Mouse (Mus musculus) lung, adult 18-20 months (tissue): ENCODE measurements around the gene Gm11213.
A peak's percentile ranks its signal among the peaks of the same experiment; 100 is the strongest.

Experiments used
- DNase-seq, 2 experiments: peaks; one replicate each; pipeline ENCODE4 v3.0.0; 2022; ENCODE audit warnings: mixed read lengths in 2 of 2

Gm11213 gene

DNA sequence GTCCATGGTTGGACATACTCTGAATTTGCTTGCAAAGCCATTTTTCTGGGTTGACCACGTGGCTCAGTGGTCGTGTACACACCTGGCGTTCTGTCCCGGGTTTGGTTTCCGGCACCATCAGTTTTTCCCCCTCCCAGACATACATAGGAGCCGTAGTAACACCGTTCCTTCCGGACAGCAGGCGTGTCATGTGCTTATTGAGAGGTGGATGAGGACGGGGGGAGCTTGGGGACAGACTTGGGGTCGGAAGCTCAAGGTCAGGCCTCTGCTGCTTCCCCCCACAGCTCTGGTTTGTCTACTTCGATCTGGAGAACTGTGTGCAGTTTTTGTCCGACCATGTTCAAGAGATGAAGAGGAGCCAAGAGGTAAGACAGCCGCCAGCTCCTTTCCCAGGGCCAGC lies 25.4 kb downstream of the Gm11213 start:
- DNase-seq, result no peak

DNA sequence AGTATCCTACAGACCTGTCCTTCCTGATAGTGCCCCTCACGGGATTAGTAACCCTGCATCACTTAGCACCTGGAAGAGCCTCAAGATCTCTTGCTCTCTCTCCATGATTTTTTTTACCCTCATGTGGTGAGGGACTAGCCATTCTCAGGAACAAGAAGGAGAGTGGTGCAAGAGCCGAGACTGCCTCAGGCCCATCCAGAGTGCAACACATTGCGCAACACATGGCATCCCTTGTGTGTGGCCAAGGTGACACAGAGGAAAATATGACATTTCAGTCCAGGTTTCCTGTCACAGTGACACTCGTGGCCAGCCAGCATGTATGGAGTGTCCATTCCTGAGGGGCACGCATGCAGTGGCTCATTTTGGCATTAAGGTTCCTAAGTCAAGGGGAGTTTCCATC lies 32.4 kb downstream of the Gm11213 start:
- DNase-seq, result no peak

DNA sequence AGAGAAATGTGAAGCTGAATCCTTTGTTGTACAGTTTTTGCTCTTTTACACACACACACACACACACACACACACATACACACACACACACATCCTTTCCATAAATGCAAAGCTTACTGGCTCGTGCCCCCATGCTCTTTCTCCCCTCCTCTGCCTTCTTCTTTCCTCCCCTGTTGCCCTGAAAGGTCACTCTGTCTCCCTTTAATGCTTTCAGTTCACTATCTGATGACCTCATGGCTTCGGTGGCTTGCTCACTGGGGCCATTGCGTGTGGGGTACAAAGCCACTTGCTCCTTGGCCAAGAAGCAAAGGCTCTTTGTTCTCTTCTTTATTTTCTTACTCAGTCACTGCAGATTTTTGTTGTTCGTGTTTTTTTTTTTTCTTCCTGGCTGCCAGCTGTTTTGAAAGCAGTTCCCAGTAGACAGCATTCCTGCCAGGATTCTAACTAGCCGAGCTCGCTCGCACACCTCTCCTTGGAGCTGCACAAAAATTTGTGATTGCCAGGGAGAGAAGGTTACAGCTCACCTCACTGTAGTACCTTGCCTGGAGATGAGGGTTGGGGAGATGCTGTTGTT lies 34.8 kb downstream of the Gm11213 start:
- no peak for DNase-seq

DNA sequence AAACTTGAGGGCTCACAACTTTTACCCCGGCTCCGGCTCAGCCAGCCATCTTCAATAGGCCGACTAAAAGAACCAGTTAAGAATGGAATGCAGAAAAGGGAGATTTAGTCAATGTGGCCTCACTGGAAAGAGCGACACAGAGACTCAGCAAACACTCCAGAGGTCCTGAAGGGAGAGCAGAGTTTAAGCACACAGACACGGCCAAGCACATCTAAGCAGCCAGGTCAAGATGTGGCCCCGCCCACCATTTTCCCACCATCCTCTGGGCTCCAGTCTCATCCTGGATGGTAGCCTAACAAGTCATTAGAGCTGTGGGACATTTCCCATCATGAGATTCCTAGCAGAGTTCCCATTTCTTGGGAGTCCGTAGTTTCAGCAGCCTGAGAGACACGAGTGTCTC lies 35.7 kb downstream of the Gm11213 start:
- peak in 1 of 2 experiments; percentile 59 for DNase-seq

DNA sequence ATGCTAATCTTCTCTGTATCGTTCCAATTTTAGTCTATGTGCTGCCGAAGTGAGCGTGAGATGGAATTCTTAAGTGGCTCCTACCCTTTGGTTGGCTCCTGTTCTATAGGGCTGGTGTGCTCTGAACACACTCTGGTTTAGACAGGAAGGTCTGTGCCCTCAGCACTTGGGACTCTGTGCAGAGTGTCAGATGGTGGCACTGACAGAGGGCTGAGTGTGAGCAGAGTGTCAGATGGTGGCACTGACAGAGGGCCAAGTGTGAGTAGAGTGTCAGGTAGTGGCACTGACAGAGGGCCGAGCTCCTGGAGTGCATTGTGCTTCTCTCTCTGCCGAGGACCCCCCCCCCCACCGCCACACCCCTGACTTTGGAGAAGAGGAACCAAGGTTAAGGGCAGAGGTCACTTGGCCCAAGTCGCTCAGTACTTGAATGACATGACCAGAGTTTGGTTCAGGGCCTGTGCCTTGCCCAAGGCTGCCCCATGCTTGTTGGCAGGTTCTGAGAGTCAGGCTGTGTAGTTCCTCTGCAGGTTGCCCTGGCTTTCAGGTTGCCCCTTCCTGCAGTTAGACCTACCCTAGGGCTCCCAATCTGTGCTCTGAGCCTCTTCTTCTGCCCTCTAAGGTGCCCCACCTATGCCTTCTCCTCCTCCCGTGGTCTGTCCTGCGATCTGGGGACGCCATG lies 37.2 kb downstream of the Gm11213 start:
- no peak for DNase-seq

DNA sequence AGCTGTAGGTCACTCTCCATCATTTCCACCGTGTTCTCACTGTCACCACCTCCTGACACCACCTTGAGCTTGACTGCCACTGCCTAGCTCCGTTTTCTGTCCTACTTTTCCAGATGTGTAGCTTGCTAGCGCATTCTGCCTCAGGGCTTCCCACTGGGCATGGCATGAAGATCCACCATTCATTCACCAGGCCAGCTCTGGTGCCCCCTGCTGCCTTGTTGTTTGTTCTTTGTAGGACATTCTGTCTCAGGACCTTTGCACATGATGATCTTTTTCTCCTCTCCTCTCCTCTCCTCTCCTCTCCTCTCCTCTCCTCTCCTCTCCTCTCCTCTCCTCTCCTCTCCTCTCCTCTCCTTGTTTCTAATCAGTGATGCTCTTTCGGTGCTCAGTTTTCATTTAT lies 42.3 kb downstream of the Gm11213 start:
- DNase-seq, result no peak

DNA sequence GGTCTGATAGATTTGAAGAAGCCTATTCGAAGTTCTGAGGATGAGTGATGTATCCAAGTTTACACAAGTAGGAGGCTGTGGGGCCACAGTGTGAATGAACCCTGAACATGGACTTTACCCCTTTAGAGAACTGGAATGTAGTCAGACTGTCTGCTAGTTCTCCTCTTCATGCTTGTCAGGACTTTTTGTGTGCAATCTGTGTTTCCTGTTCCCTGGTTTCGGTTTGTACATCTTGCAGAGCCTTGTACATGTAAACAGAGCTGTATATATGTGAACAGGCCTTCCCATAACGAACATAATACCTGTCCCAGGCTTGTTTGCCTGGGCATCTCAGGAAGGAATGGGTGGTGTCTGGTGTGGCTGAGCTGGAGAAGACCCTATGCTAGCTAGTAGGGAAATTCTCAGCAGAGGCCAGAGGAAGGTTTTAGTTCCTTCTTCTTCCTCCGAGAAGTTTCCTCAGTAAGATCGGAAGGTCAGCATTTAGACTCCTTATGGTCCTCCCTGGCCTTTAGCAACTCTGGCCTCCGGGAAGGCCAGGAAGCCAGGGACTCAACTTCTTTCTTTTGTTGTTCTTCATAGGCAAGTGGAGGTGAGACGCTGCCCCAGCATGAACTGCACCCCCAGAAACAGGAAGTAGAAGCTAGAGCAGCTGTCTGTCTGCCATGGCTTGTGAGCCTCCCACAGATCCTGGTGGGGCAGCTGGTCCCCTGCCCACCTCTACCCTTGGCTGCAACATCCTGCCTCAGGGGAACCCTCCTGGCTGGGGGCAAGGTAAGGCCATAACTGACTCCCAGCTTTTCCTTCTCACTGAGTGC lies 43.0 kb downstream of the Gm11213 start:
- peak; percentile 14 to 28 for DNase-seq

DNA sequence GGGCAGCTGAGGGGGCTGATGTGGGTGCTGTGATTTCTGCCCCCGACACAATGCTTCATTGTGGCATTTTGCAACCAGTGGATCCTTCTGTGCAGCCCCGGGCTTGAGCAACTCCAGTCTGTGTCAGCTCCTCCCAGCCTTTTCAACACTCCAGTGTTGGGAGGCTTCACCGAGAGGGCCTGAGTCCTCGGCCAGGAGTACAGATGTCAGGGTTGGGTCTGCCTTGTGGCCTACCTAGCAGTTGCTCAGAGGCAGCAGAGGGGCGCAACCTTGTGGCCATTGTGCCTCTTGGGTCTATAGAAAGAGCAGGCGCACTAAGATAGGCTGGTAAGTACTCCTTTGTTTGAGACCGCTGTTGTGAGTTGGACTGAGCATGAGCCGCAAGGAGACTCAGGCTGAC lies 45.0 kb downstream of the Gm11213 start:
- peak; percentile 61 to 72 for DNase-seq

DNA sequence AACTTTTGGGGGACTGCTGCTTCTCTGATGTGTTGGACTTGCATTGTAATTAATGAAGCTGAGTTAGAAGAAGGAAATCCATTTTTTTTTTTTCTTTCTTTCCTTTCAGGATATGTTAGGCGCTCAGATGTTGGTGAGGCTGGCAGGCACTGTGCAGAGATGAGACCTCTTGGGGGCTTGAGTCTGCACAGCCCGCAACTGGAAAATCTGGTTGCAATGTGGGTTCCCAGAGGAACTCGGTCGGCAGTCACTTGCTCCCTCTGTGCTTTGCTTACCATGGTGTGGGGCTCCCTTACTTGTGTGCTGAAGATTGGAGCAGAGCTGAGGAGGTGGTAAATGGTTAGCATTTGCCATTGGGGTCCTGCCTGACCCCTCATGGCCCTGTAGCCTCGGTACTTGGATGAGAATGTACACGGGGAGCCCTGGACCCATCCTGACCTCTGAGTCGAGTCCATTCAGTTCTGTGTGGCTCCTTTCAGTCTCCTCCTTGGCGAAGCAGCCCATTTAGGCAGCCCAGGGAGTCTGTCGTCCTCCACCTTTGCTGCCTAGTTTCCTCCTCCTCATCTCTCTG lies 45.8 kb downstream of the Gm11213 start:
- peak in 1 of 2 experiments; percentile 10 for DNase-seq

DNA sequence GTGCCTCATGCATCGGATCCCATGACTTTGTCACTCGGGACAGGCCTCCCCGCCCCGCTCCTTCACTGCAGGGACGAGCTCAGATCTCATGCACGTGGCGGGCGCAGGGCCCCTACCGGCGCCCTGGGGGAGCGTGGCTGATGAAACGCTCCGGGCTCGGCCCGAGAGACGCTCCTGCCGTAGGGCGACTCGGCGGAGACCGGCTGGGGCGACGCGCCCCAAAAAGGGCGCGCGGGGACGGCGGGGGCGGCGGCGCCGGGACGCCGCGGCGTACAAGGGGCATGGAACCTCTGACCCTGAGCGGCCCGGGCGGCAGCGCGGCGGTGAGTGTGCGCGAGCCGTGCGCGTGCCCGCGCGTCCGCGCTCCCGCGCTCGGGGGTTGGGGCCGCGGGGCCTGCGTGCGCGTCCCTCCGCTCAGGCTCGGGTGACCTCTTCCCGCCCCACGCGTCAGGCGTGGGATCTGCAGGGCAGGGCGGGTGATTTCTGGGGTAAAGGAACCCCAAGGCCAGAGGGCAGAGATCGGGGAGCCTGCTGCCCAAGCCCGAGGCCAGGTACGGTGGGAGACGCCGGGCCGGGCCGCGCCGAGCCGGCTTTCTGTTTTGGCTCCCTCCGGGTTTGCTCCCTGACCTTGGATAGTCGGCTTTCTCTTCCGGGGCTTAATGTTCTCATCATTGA lies 46.5 kb downstream of the Gm11213 start, which contains the start of gene Tmem268:
TSS of gene Tmem268 (plus strand) at position 375 of the 675 bp plus-strand sequence.
- peak; percentile 75 for DNase-seq

DNA sequence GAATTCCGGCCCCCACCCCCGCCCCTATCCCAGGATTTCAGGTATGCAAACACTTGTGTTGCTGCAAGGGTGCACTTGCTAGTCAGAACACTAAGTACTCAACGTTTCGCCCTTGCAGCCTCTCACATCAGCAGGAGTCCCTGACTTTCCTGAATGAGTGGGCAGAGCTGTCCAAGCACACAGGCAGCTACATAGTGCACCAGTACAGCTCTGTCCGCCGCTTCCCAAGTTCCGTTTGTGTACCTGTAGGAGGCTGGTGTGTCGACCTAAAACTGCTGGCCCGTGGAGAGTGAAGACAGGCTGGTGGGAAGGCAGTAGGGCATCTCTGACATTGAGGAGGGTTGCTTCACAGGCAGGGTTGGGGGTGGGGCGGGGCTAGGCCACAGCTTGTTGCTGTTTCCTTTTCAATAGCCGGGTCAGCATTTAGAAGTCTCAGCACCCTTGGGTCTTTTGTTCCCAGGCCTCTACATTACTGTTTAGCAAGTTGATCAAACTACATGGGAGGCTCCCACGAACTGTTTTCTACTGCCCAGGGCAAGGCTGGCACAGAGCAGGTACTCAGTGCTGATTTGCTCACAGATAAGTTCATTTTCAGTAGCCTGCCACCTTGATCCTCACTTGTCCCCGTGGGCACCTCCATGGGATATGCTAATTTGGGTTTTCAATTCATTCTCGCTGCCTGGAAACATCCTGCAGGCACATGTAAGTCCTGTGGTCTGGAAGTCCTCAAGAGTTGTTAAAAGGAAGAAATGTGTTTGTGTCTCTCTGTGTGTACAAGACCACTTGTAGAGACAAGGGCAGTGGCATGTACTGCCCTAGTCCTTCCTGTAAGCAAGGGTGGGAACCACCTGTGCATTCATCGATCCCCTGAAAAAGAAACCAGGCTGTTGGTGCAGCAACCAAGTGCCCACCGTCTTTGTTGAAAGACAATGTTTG lies 47.7 kb downstream of the Gm11213 start:
- DNase-seq, result peak; percentile 24 to 53

DNA sequence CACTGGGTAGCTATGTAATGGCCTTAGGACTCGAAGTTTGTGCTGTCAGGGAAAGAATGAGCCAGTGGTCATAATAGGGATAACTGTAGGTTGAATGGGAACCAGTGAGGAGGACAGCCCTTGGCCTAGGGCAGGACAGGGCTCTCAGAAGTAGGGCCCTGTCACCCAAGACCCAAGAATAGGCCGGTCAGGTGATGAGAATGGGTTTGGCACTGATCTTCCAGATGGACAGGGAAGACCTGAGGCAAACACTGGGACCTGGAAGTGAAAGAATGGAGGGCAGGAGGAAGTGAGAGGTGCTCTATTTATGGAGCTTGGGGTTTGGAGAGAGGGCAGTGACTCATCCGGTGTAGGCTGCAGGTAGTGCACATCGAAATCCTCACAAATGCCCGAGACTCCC lies 48.4 kb downstream of the Gm11213 start:
- DNase-seq, result no peak

DNA sequence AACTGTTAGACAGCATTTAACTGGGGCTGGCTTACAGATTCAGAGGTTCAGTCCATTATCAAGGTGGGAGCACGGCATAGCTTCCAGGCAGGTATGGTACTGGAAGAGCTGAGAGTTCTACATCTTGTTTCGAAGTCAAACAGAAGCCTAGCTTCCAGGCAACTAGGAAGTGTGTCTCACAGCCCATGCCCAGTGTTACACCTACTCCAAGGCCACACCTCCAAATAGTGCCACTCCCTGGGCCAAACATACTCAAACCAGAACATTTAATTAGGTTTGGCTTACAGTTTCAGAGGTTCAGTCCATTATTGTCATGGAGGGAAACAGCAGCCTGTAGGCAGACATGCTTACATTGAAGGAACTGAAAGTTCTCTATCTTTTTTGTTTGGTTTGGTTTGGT lies 50.0 kb downstream of the Gm11213 start:
- peak; percentile 38 to 60 for DNase-seq

DNA sequence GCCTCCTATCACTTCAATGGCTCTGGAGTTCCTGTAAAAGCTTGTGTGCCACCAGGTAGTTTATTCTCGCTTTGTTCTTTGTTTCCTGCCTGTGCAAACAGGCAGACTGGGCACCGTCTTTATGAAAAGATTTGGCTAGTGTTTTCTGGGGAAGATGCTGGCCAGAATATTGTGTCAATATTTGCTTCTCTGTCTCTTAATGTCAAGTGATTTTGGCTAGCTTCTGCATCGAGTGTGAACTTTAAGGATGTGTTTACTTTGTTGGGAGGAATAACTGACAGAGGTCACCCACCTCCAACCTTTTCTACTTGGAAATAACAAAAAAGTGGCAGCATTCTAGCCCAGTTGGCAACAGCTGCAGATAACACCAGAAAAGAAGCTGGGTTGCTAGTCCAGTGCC lies 50.4 kb downstream of the Gm11213 start:
- DNase-seq, result peak in 1 of 2 experiments; percentile 42

DNA sequence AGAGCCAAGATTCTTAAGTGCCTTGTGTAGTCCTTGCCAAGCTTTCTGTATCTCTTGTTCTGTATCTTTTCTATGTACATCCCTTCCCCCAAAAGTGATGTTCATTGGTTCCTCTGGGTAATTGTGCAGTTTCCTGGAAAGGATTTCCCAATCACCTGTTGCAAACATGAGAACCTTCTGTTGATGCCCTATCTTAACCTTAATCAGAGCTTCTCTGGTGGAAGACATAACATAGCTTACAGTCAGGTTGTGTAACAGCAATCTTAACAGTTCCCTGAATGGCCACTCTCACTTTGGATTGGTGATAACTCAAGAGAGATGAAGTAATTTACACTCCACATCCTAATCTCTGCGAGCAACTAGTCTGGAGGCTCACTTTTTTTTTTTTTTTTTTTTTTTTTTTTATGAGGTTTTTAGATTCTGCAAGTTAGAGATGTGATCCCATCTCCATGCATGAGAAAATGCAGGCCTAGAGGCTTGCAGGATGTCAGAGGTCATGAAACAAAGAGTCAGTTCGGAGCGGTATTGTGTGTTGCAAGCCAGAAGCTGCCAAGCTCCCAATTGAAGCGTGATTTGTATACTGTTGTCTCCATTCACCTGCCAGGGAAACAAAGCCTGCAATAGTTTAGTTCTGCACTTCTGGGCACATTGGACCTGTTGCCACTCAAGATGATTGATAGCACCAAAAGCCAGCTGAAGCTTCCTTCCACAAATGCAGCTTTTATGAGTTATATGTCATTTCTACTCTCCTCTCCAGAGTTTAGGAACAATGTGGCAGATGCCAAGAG lies 51.1 kb downstream of the Gm11213 start:
- DNase-seq, result peak in 1 of 2 experiments; percentile 41

DNA sequence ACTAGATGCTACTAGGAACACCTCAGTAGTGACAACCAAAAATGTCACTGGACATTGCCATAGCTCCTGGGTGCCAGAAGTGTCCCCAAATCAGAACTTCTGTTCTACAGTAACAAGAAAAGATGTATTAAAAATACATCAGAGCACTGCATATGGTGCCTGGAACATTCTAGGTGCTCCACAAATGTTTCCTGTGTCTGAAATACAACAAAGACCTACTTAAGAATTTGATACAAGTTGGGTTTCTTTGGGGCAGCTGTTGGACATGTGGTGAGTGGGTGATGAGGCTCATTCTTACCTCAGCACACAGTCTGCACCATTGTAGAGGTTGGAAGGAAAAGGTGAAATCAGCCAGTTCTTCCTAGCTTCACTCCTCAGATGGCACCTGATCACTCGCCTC lies 52.2 kb downstream of the Gm11213 start:
- no peak for DNase-seq

DNA sequence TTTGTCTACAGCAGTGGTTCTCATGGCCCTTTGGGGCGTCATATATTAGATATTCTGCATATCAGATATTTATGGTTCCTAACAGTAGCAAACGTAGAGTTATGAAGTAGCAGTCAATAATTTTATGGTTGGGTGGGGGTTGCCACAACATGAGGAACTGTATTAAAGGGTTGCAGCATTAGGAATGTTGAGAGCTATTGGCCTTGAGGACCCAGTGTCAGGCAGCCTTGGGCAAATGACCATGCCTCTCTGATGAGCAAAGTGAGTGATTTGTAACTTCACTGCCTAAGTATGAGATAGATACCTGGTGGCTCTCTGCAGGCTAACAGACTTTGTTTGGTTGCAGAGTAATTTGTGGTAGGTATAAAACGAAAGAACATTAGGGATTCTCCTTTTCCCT lies 54.2 kb downstream of the Gm11213 start:
- DNase-seq, result no peak

DNA sequence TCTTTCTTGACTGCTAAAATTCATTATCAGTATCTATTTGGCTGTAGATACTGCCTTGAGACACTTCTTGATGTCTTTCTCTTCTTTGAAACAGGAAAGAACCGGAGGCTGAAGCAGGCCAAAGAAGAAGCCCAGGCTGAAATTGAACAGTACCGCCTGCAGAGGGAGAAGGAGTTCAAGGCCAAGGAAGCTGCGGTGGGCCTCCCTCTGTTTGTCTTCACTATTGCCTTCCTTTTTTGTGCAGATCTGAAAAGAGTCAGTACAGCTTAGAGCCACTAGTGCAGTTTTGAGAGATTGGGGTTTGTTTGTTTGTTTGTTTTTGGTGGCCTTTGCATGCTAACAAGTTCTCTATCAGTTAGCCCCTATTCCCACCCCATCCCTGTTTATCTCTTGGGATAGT lies 56.6 kb downstream of the Gm11213 start:
- DNase-seq, result no peak

DNA sequence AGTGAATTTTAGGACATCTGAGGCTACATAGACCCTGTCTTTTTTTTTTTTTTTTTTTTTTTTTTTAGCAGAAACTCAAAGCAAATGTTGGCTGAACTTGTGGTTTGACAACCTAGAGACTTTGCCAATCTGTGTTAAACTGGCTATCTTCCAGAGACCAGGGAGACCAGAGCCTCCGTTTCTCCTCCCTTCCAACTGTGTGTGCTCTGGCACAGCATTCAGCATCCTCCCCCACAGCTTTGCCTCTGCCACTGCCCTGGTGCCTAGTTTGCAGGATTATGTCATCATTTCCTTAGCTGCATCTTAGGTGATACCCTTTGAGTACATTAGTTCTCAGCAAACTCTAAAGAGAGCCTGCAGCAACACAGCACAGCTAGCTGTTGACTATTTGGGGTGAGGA lies 57.3 kb downstream of the Gm11213 start:
- DNase-seq, result peak in 1 of 2 experiments; percentile 30
